Mouse (Mus musculus) lung, adult 2 months (tissue): ENCODE results near the gene Rnf220. TPM values are rescaled to one million over a fixed set of nuclear protein-coding genes. Genes with fewer than 3 reads are reported as not detected.
A peak's percentile ranks its signal among the peaks of the same experiment; 100 is the strongest.
"Not testable (repeated sequence)": the region's sequence is repeated elsewhere in the genome, so short reads cannot be mapped to it uniquely, and the experiment has no call there.

Experiments used
- DNase-seq: peaks from one replicate; pipeline ENCODE4 v3.0.0; 2022
- H3K4me1 ChIP-seq: fragments of 200-500 bp; 2 replicates; pipeline ENCODE4 v1.6.1; 2011; ENCODE audit warnings: low read length; ENCODE audit not compliant: control insufficient read depth, insufficient read depth
- H3K4me3 ChIP-seq: fragments of 200-500 bp; replicated peaks from 2 replicates; pipeline ENCODE3; 2011; ENCODE audit warnings: low read depth, mild to moderate bottlenecking, control low read depth, low read length; ENCODE audit errors: extremely low read depth
- CTCF ChIP-seq: fragments of 200-500 bp; IDR thresholded peaks from 2 replicates; pipeline ENCODE4 v1.5.1; 2011; ENCODE audit warnings: mild to moderate bottlenecking, low read length, control low read depth; ENCODE audit not compliant: insufficient read depth
- POLR2A ChIP-seq: fragments of 200-500 bp; IDR thresholded peaks from 2 replicates; pipeline ENCODE4 v1.6.1; 2011; ENCODE audit warnings: low read depth, mild to moderate bottlenecking, control low read depth, low read length, borderline replicate concordance; ENCODE audit errors: extremely low read depth
- WGBS: fragments of 180-500 bp; shearing (Covaris S2); methylation state at CpG from one replicate; pipeline ENCODE4 v1.1.7; 2018; 5-methylcytosine and 5-hydroxymethylcytosine counted together
- polyA plus RNA-seq: library from polyadenylated mRNA; depleted of rRNA; stranded (reverse); fragments of >200 nt; gene quantifications from 2 replicates; pipeline ENCODE4 v1.2.3, GENCODE M21; 2012

Rnf220 gene
- polyA plus RNA-seq, 1 experiment: 108 TPM

GRCm38 (mm10) chr4:117277021-117277420 is 219.8 kb downstream of the Rnf220 start:
- no peaks in the 10 kb centered on the region for H3K4me1 ChIP-seq
- H3K4me3 ChIP-seq: no peak overlapping the region
- 68% methylated on average over 13 of the region's 13 CpGs for WGBS
- TF ChIP-seq CTCF (no peak), POLR2A (no peak)
- no peak for DNase-seq

- DNase-seq: no peak
Observed at GRCm38 (mm10) chr4:117276281-117276711, 220.6 kb downstream of the Rnf220 start.

DNA sequence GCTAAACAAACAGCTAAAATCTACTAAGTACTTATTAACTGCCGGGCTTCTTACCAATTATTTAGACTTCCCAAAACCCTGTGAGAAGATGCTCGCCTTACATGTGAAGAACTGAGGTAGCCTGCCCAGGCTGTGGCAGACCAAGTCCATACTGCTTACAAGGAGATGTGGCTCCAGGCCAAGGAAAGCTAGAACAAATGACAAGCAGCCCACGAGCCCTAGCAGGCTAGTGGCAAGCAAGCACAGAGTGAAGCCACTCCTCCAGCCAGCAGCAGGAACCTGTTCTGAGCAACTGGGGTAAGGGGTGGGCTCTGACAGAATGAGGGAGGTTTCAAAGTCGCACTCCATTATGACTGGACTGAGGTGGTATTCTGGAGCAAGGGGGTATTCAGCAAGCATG is 222.1 kb downstream of the Rnf220 start:
- no peak for TF ChIP-seq POLR2A
- TF ChIP-seq CTCF: no peak
- Histone ChIP-seq H3K4me1 (no peaks in the 10 kb centered on the region), H3K4me3 (no peak overlapping the region)
- 87% methylated on average over 4 of the region's 4 CpGs for WGBS
- no peak for DNase-seq

More at GRCm38 (mm10) chr4:117276281-117276711, 220.6 kb downstream of the Rnf220 start:
- TF ChIP-seq CTCF (no peak), POLR2A (no peak)
- Histone ChIP-seq H3K4me3 (no peak overlapping the region), H3K4me1 (no peaks in the 10 kb centered on the region)
- WGBS: 74% methylated on average over 17 of the region's 17 CpGs

DNA sequence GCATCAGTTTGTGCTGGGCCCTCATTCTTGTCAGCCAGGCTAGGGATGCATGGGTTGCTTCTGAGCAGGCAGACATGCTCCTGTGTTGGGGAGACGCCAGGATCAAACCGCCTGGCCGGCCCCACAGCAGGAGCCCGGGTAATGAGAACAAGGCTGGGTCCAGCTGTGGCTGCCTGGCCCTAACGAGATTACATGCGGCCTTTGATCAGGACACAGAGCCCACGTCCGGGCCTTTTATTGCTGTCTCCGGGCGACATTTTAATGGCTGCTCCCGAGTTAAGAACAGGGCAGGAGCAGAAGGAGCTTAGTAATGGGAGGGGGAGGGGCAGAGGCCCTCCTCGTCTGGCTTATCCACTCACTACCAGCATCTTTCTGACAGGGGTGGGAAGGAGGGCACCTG is 224.4 kb downstream of the Rnf220 start:
- Histone ChIP-seq H3K4me3 (no peak overlapping the region), H3K4me1 (no peaks in the 10 kb centered on the region)
- no peak for DNase-seq
- TF ChIP-seq POLR2A (no peak), CTCF (no peak)
- 52% methylated on average over 12 of the region's 12 CpGs for WGBS

- peak; percentile 68 for DNase-seq
- no peaks in the 10 kb centered on the region for H3K4me1 ChIP-seq
- TF ChIP-seq CTCF (peak; percentile 85), POLR2A (no peak)
Observed at GRCm38 (mm10) chr4:117270278-117270677, 226.6 kb downstream of the Rnf220 start.

GRCm38 (mm10) chr4:117267831-117268437 is 228.9 kb downstream of the Rnf220 start:
- Histone ChIP-seq H3K4me1 (no peaks in the 10 kb centered on the region), H3K4me3 (no peak overlapping the region)
- WGBS: 89% methylated on average over 25 of the region's 25 CpGs
- TF ChIP-seq CTCF: no peak
- TF ChIP-seq POLR2A: no peak
- no peak for DNase-seq

More at GRCm38 (mm10) chr4:117270278-117270677, 226.6 kb downstream of the Rnf220 start:
- no peak overlapping the region for H3K4me3 ChIP-seq
- WGBS: 15% methylated on average over 6 of the region's 6 CpGs

GRCm38 (mm10) chr4:117267284-117267683 is 229.6 kb downstream of the Rnf220 start:
- TF ChIP-seq CTCF: peak; percentile 98
- TF ChIP-seq POLR2A: no peak
- no peak overlapping the region for H3K4me3 ChIP-seq
- DNase-seq: peak; percentile 60
- 4% methylated on average over 2 of the region's 2 CpGs for WGBS
- H3K4me1 ChIP-seq: no peaks in the 10 kb centered on the region

DNA sequence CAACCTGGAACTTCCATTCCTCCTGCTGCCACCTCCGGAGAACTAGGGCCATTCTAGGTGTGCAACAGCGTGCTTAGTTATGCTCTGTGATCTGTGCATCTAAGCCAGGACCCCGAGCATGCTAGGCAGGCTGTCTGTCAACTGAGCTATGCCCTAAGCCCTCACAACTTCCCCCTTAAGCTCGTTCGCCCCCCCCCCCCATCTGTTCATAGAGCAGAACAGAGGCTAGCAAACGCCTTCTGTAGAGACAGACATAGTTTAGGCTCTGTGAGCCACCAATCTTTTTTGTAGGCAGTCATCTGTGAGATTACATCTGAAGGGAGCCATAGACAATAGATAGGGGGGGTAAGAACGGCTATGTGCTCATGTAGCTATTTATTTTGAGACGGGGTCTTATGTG is 233.9 kb downstream of the Rnf220 start:
- Histone ChIP-seq H3K4me1 (no peaks in the 10 kb centered on the region), H3K4me3 (no peak overlapping the region)
- DNase-seq: no peak
- WGBS: 75% methylated on average over 8 of the region's 8 CpGs
- TF ChIP-seq POLR2A (no peak), CTCF (no peak)

DNA sequence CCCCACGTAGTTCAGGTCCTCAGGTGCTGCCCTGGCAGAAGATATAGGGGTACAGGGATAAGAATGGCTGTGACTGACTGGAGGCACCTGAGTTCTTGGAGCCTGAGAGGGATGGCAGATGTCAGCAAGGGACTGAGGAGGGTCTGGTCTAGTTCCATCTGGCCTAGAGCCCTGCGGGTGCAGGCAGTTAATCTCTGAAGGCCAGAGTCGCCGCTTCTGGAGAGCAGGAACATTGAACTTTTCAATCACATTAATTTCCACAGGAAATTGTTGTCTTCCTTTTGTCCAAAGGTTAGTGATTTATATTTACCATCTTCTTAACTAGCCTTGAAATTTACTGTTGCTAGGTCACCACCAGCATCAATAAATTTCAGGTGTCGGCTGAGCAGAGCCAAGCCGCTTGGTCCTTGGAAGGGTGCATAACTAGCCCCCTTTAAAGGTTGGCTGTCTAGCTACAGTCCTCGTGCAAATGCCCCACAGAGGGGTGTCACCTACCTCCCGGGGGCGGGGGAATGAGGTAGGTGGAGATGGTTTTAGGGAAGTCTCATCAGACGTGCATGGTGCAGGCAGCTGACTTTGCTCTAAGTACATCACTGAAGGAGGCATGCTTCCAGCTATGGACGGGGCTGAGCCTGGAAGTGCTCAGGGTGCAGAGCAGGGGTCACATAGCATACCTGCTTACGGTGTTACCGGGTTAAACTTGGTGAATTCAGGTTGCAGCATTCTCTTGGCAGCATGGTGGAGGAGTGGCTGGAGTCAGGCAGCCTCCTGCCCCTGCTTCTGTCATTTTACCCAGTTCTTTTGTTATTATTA is 234.5 kb downstream of the Rnf220 start:
- DNase-seq: no peak
- TF ChIP-seq CTCF (no peak), POLR2A (no peak)
- Histone ChIP-seq H3K4me3 (no peak overlapping the region), H3K4me1 (no peaks in the 10 kb centered on the region)
- WGBS: 62% methylated on average over 13 of the region's 13 CpGs

GRCm38 (mm10) chr4:117261222-117261621 is 235.6 kb downstream of the Rnf220 start:
- 80% methylated on average over 2 of the region's 2 CpGs for WGBS
- Histone ChIP-seq H3K4me1 (no peaks in the 10 kb centered on the region), H3K4me3 (no peak overlapping the region)
- no peak for DNase-seq
- no peak for TF ChIP-seq POLR2A
- TF ChIP-seq CTCF: no peak

GRCm38 (mm10) chr4:117259909-117260308 is 236.9 kb downstream of the Rnf220 start:
- not testable (repeated sequence) for DNase-seq, H3K4me3 ChIP-seq, H3K4me1 ChIP-seq
- WGBS: 74% methylated on average over 6 of the region's 6 CpGs
